Mouse (Mus musculus) left cerebral cortex, adult 8-10 months (tissue): ENCODE data around the gene Psapl1. TPM values are rescaled to one million over a fixed set of nuclear protein-coding genes. Genes with fewer than 3 reads are reported as not detected.
"Not testable (repeated sequence)": the region's sequence is repeated elsewhere in the genome, so short reads cannot be mapped to it uniquely, and the experiment has no call there.

ENCODE experiments used
- DNase-seq, 2 experiments: peaks; one replicate each; pipeline ENCODE4 v3.0.0; 2022; ENCODE audit warnings: low spot score in 2 of 2
- total RNA-seq, 4 experiments: library from RNA; stranded (reverse); gene quantifications; 2 replicates each; pipeline ENCODE4 v1.2.4; 2022

Gene Psapl1
- total RNA-seq, 4 experiments from 2014 or later: not detected

DNA sequence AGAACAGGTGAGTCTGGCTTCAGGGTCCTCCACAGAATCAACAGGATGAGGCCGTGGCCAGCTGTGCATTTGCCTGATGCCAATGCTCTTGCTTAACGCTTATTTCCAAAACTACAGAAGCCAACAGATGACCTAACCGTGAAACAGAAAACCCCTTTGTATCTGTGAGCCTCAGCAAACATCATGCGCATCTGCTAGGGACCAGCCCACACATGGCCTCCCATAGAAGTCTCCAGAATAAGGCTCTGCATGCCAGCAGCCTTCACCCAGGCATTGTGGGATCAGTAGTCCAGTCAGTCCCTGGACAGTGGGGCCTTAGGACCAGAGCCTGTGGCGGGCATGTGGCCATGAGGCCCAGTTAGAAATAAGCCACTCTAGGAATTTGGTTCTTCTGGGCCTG, 400 bp upstream of the Psapl1 start:
- DNase-seq: peak in 1 of 2 experiments; percentile 71

DNA sequence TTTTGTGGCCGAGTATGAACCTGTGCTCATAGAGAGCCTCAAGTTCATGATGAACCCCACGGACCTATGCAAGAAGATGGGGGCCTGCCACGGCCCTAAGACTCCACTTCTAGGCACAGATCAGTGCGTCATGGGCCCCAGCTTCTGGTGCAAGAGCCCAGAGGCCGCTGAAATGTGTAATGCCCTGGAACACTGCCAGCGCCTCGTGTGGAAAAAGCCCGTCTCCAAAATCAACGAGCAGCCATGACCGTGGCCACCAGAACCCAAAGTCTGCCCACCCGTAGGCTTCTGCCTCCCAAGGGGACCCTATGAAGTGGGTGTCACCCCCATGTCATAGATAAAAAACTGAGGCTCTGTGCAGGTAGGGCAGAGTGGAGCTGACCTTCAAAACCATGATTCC, 1.6 kb downstream of the Psapl1 start:
- DNase-seq: no peak

DNA sequence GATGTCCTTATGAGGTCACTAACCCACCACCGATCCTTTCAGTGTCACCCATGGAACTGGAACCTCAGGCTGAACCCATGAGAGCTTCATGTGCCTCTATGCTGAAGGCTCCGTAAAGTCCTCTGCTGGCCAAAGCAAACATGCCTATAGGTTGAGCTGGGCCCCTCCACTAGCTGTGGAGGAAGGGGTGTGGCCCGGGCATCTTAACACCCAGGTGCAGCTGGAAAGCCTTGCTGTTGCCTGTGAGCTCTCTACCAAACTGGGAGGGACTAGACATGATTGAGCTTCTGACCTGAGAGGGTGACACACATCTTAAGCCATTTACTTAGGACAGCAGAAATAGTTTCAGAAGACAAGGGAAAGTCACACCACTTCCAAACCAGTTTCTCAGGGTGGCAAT, 5.0 kb downstream of the Psapl1 start:
- no peak for DNase-seq

DNA sequence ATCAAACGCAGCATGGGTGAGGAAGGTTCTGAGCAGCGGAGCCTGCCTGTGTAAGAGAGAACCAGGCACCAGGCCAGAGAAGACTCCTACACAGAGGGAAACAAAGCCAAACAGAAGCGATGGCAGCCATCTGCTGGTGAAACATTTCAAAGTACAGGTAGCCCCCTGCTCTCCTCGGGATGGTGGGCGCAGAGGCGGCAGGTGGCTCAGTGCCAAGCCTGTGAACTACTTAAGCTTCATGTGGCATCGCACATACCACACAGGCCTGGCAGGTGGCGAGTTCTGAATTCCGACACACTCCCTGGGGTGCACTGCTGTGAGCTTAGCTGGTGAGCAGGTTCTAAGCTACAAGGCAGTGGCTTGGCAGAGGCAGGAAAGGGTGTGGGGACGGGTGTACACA, 9.5 kb downstream of the Psapl1 start:
- peak; percentile 74 to 96 for DNase-seq

DNA sequence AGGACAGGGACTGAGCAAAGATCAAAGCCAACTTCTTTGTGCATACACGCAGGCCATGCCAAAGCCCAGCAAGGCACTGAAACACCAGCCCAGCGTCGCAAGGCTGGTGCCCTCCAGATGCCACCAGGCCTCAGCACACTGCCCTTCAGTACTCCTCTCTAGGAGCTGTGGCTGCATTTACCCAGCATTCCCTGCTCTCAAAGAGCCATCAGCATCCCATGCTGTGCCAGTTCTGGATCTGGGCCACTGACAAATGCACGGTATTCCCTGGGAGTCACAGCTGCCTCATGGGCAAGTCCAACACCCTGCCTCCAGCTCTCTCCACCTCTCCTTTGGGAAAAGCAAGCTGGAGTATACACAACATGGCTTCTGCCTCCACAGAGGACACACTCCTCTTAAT, 16.3 kb downstream of the Psapl1 start:
- no peak for DNase-seq

DNA sequence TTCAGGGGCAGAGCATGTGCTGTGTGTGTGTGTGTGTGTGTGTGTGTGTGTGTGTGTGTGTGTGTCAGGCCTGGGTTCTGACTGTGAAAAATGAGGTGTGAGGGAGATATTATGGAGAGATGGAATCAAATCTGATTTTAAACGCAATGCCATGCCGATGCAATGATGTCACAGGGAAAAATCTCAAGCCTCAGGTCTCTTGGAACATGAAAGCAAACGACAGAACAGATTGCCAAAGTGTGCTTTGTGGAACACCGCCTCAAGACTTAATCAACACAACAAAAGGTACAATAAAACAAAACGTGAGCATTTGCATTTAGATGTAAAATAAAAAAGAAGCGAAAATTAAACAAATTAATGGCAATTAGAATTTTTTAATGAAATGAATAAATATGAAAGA, 16.8 kb downstream of the Psapl1 start:
- no peak for DNase-seq

DNA sequence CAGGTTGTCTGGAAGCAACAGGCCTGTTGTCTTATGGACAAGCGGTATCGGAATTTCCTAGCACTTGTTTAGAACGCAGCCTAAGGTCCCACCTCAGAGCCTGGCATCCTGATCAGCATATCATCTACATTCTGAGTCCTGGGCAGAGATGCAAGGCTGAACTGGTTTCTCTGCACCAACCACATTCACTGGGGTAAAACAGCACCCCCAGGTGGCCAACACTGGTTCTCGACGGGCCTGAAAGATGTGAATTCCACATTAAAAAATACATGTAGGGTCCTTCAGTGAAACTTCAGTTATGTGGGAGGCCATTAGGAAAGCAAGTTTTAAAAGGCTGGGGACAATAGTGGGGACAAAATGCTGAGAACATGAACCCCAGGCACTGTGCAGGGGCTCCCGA, 20.0 kb downstream of the Psapl1 start:
- DNase-seq: peak in 1 of 2 experiments; percentile 63

DNA sequence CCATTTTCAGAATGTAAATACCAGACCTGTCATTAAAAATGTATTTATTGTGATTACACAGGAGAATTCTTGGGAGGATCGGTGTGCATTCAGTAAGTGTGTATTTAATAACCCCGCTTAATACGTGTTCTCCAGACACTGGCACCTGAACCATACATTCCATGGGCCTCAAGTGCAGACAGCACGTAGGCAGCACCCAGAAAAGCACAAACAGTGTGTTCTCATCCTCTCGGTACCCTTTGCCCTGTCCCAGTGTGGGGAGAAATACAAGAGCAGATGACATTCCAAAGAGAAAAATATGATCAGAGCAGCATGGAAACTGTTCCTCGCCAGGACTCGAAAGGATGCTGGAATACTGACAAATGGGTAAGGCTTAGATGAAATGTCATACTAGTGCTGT, 22.0 kb downstream of the Psapl1 start:
- DNase-seq: no peak

DNA sequence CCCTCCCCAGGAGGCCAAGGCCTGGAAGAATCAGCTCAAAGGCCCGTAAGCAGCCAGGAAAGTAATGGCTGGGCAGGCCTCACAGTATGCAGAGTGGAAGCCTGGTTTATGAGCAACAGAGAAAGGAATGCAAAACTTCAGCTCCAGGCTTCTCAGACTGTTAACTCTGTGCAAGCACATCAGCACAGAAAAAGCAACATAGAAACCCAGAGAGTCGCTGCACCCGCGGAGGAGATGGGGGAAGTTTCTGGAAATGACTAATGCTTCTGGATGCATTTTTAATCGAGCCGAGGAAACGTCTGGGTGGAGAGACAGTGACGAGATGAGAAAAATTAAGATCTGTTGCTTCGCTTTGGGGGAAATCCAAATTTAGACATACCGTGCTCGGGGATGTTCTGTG, 22.5 kb downstream of the Psapl1 start:
- DNase-seq: peak in 1 of 2 experiments; percentile 73

DNA sequence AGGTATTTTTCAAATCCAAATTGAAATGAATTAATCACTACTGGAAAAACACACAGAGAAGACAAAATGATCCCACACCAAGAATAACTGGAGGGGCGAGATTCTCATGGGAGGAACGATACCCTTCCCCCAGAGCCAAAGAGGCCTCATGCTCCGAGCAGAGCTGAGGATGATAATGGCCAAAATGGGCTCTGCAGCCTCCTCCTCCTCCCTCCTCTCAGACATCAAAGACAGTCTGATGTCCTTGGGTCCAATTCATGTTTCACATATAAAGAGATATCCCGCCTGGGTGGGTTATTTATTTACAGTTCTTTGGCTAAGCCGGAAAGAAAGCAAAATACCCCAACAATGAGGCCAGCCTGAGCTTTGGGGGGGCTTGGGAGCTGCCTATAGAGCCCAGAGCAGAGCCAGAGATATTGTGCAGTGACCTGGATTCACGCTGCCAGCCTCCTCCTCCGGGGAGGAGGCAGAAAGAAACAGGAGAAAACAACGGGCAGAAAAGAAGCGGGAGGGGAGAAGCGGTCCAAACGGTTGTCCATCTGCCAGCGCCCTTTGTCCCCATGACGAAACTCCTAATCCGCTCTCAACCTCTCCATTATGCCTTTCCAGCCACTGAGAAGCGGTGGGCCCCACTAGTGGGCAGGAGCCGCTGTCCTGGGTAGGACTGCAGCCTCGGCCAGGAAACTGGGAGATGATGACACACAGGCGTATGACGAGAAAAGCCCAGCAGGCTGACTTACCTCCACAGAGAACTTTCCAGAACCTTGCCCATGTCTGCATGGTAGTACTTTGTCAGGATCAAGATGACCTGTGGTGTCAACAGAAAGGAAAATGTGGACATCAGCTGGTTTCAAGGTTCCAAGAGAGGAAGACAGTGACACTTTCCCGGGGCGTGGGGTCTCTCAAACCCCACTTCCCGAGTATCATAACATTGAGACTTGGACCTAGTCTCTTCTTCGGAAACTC, 24.9 kb downstream of the Psapl1 start:
- DNase-seq: no peak

DNA sequence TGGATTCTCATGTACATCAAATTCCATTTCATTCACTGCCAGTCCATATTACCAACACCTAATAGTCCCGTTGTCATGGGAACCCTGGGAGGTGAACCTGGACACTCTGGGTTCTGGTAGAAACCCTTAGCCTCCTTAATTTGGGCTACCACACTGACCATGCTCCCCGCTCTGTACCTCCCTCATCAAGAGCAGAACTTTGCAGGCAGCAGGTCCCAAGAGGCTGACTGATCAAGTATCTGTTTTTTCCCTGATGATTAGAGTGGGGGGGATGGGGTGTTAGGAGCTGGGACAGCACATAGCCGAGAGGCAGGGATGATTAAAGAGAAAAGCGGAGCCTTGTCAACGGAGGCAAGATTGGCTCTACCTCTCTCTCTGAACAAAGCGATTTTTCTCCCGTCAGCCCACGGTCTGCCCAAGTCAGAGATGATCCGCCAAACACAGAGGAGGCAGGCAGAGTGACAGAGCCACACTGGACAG, 26.5 kb downstream of the Psapl1 start:
- no peak for DNase-seq

DNA sequence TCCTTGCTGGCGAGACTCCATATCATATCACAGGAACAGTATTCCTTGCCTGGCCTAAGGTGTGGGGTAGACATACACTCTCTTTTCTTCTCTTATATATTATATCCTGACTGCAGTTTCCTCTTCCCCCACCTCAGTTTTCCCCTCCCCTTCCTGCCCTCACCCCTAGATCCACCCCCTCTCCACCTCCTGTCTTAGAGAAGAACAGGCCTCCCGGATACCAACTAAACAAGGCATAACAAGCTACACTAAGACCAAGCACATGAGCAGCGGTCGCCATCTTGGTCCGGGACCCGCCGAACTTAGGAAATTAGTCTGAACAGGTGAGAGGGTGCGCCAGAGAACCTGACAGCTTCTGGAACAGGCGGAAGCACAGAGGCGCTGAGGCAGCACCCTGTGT, 33.7 kb downstream of the Psapl1 start:
- not testable (repeated sequence) for DNase-seq

DNA sequence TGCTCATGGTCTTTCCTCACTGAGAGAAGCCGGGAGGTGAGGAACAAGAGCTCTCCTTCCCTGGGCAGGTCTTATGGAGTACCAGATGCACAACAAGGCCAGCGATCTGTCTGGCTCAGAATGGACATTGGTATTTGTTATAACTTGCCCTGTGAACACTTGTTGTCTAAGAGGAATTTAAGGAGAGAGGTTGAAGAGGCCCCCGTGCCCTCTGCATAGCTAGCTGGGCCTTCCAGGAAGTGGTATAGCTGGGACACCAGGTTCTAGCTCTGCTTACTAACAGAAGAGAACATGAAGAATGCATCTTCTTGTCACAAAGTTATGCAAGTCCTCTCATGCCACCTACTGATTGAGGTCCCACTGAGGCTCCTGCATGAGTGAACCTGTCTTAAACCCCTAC, 44.2 kb downstream of the Psapl1 start:
- no peak for DNase-seq

DNA sequence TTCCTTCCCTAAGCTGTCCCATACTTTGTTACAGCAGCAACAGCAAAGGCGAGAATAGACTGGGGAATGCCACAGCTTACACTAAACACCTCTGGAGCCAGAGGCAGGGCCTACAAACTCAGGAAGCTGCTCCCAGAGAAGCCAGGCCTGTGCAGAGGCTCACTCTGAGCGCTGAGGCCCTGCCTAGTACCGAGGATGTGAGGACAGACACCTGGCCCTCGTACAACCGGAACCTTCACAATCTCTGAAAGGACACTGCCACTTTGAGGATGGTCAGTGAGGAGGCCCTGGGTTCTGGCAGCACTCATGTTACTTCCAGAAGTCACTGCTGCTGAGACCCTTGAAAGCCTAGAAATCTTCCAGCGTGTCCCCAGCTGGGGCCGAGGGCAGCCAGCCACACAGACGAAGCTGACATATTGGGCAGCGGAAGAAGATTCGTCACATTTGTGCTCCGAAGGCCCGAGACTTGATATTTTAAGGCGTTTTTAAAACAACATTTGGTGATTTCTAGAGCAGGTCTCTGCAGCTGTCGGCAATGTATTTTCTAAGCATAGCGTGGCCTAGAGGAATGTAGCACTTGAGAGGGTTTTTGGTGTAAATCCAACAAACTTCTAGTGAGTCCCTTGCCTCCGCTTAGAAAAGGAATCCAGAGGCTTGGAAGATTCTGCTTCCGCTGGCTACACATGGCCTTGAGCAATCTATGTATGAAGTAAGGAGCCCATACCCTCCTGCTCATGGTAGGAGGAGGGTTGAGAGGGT, 49.1 kb downstream of the Psapl1 start:
- DNase-seq: no peak

DNA sequence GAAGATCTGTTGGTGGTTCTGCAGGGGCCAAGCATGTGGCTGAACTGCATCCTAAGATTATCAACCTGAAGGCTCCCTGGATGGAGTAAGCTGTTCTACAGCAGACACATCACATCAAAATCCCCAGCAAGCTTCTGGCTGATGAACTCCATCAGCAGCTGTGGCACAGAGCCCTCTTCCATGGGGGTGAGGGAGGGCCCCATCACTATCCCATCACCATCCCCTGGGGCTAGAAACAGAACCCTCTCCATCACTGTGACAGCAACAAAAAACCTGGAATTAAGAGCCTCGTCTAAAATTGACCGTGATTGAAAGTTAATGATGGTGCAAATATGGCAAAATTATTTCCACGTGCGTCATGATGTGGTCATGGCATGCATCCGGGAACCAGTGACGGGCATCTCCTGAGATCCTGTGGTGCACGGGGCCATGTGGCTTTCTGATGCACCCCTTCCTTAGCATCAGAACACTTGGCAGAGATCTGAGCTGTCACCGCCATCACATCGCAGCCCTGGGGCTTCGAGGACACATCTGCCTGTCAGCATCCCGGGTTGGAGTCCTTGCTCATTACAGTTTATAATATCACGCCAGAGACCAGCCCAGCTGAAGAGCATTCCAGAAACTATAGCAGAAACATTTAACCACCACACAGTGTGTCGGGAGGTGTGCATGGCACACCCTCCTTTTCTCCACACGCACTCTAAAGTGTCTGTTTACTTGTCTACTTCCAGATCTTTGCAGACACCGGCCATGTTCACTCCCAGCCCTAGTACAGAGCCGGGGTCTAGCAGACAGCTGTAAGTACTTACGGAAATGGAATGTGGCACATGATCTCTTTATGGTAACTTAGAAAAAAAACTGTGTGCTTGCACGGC, 51.1 kb downstream of the Psapl1 start:
- no peak for DNase-seq

Other genes with a start within 250 kb of the Psapl1 start
- gene Sorcs2, start 194.1 kb downstream of the Psapl1 start, total RNA-seq: 10 to 100 TPM; 37.3 to 41.7 (median 41.3) TPM